Mouse (Mus musculus) heart, postnatal 0 days (tissue): ENCODE measurements around the gene Gtf2b.

Experiments used
- CTCF ChIP-seq: IDR thresholded peaks from 2 replicates; pipeline ENCODE4 v1.5.1; 2016; ENCODE audit warnings: antibody characterized with exemption, control low read depth, low read depth
- EP300 ChIP-seq: IDR thresholded peaks from 2 replicates; pipeline ENCODE4 v1.6.1; 2016; ENCODE audit warnings: antibody characterized with exemption, low read depth

GRCm38 (mm10) chr3:142749131-142749530 lies 15.7 kb upstream of the Gtf2b start:
- TF ChIP-seq CTCF (no peak), EP300 (no peak)
